Mouse (Mus musculus) G1E-ER4 (cell line): ENCODE data around the gene Romo1. TPM values are rescaled to one million over a fixed set of nuclear protein-coding genes. Genes with fewer than 3 reads are reported as not detected.

Experiments
- GATA1 ChIP-seq: IDR thresholded peaks from one replicate; pipeline ENCODE4 v1.8.0; 2012; ENCODE audit warnings: low read length, inconsistent platforms
- polyA plus RNA-seq: library from polyadenylated mRNA; stranded (reverse); fragments of >175 nt; gene quantifications from 2 replicates; pipeline ENCODE4 v1.2.3, GENCODE M21; 2012

Gene Romo1
- polyA plus RNA-seq, 1 experiment = 525 TPM

- TF ChIP-seq GATA1 = no peak
Observed at GRCm38 (mm10) chr2:156165478-156165877, 21.6 kb downstream of the Romo1 start.

- TF ChIP-seq GATA1 = no peak
Observed at GRCm38 (mm10) chr2:156166557-156166956, 22.7 kb downstream of the Romo1 start.

GRCm38 (mm10) chr2:156177079-156177478 is 33.2 kb downstream of the Romo1 start:
- no peak for TF ChIP-seq GATA1

GRCm38 (mm10) chr2:156177651-156178050 is 33.8 kb downstream of the Romo1 start:
- no peak for TF ChIP-seq GATA1

GRCm38 (mm10) chr2:156179046-156179795 is 35.4 kb downstream of the Romo1 start:
- no peak for TF ChIP-seq GATA1

GRCm38 (mm10) chr2:156179796-156180093 is 35.9 kb downstream of the Romo1 start:
- TF ChIP-seq GATA1 = no peak

GRCm38 (mm10) chr2:156180094-156180821 is 36.4 kb downstream of the Romo1 start, which contains the start of gene Rbm39:
TSS of gene Rbm39 (minus strand) at chr2:156180238.
- no peak for TF ChIP-seq GATA1

GRCm38 (mm10) chr2:156180824-156181590 is 37.2 kb downstream of the Romo1 start:
- no peak for TF ChIP-seq GATA1

GRCm38 (mm10) chr2:156181592-156181991 is 37.8 kb downstream of the Romo1 start:
- no peak for TF ChIP-seq GATA1

GRCm38 (mm10) chr2:156190004-156190896 is 46.4 kb downstream of the Romo1 start:
- TF ChIP-seq GATA1 = no peak

- TF ChIP-seq GATA1 = no peak
Observed at GRCm38 (mm10) chr2:156191540-156191939, 47.7 kb downstream of the Romo1 start.

GRCm38 (mm10) chr2:156192068-156192467 is 48.2 kb downstream of the Romo1 start:
- no peak for TF ChIP-seq GATA1

GRCm38 (mm10) chr2:156193066-156193862 is 49.4 kb downstream of the Romo1 start:
- TF ChIP-seq GATA1 = no peak

- TF ChIP-seq GATA1 = no peak
Observed at GRCm38 (mm10) chr2:156194571-156194970, 50.7 kb downstream of the Romo1 start.

Other genes starting within 250 kb of the Romo1 start
- gene Uqcc1, start 213.7 kb upstream of the Romo1 start, polyA plus RNA-seq = 4.2 and 4.5 TPM in 2 replicates
- not detected in 2 replicates for gene Gm15557, start 203.3 kb upstream of the Romo1 start, polyA plus RNA-seq
- gene Gdf5, start 198.7 kb upstream of the Romo1 start, polyA plus RNA-seq = not detected in 2 replicates
- gene Cep250, start 187.6 kb upstream of the Romo1 start, polyA plus RNA-seq = 22.1 and 23.5 TPM in 2 replicates
- 0.06 and 0.23 TPM in 2 replicates for gene 6430550D23Rik, start 136.1 kb upstream of the Romo1 start, polyA plus RNA-seq
- gene Ergic3, start 136.0 kb upstream of the Romo1 start, polyA plus RNA-seq = 66.7 and 75.7 TPM in 2 replicates
- gene Fer1l4, start 91.1 kb upstream of the Romo1 start, polyA plus RNA-seq = not detected in 2 replicates
- 1.7 and 2.2 TPM in 2 replicates for gene Spag4, start 78.9 kb upstream of the Romo1 start, polyA plus RNA-seq
- gene Cpne1, start 32.1 kb upstream of the Romo1 start, polyA plus RNA-seq = 42.7 and 49.2 TPM in 2 replicates
- 5.5 and 6.3 TPM in 2 replicates for gene Rbm12, start 32.1 kb upstream of the Romo1 start, polyA plus RNA-seq
- 15.6 and 21.8 TPM in 2 replicates for gene Gm28036, start 16.9 kb upstream of the Romo1 start, polyA plus RNA-seq
- 47.3 and 68.7 TPM in 2 replicates for gene Nfs1, start 147 bp downstream of the Romo1 start, polyA plus RNA-seq
- 409 and 506 TPM in 2 replicates for gene Rbm39, start 36.2 kb downstream of the Romo1 start, polyA plus RNA-seq
- 42.1 and 44.6 TPM in 2 replicates for gene Phf20, start 52.4 kb downstream of the Romo1 start, polyA plus RNA-seq
- gene Cnbd2, start 168.3 kb downstream of the Romo1 start, polyA plus RNA-seq = 0.23 and 1.4 TPM in 2 replicates
- gene Scand1, start 168.7 kb downstream of the Romo1 start, polyA plus RNA-seq = 1,015 and 1,408 TPM in 2 replicates